8 mouse cellular contexts compared by ENCODE assay signal in genomic region chr15:79504707-79505452, GRCm38 (mm10). TPM values are rescaled to one million over a fixed set of nuclear protein-coding genes. Genes with fewer than 3 reads are reported as not detected.
DNase-seq lines count a peak whose midpoint lies in the region; ATAC-seq and TF ChIP-seq lines count a peak whose summit lies in the region.

Gene Kcnj4 (minus strand): TSS chr15:79505241.

- no peak for TF ChIP-seq CTCF in layer of hippocampus, adult 2 months (conservative IDR thresholded peaks at IDR 0.05)
- 0 out of 2 replicates have a peak, but pooled peaks have one; percentile 3 for TF ChIP-seq CTCF in intestine, postnatal 0 days (IDR thresholded peaks at IDR 0.05; ENCODE audit: low read depth)

- H3K27me3 ChIP-seq in embryonic facial prominence, embryonic 13.5 days, result peaks cover 100% of the 10 kb centered on the region
- peaks cover 76% of the 10 kb centered on the region for H3K27me3 ChIP-seq in intestine, postnatal 0 days (replicated peaks; ENCODE audit: control insufficient read depth, insufficient read depth, low read length)
- peaks cover 74% of the 10 kb centered on the region for H3K27me3 ChIP-seq in midbrain, embryonic 15.5 days (replicated peaks)

- H3K9ac ChIP-seq in embryonic facial prominence, embryonic 13.5 days, result peak within 1 kb of the TSS; percentile 68
- peak within 1 kb of the TSS; percentile 45; the same call in 1 of the 2 replicates for H3K9ac ChIP-seq in intestine, postnatal 0 days (ENCODE audit: low read depth, low read length)
- peak within 1 kb of the TSS; percentile 19 for H3K9ac ChIP-seq in midbrain, embryonic 15.5 days

- under 1% methylated on average over 60 of the region's 60 CpGs for WGBS in embryonic facial prominence, embryonic 13.5 days
- WGBS in intestine, postnatal 0 days, result 1% methylated on average over 50 of the region's 60 CpGs
- under 1% methylated on average over 60 of the region's 60 CpGs for WGBS in midbrain, embryonic 15.5 days

- peak within 1 kb of the TSS; percentile 68 for H3K4me3 ChIP-seq in layer of hippocampus, adult 2 months
- H3K4me3 ChIP-seq in embryonic facial prominence, embryonic 13.5 days, result peak within 1 kb of the TSS; percentile 55
- H3K4me3 ChIP-seq in intestine, postnatal 0 days (ENCODE audit: low read depth, low read length), result peak within 1 kb of the TSS; percentile 67
- peak within 1 kb of the TSS; percentile 57 for H3K4me3 ChIP-seq in midbrain, embryonic 15.5 days

- H3K9me3 ChIP-seq in embryonic facial prominence, embryonic 13.5 days, result no peaks in the 10 kb centered on the region
- no peaks in the 10 kb centered on the region for H3K9me3 ChIP-seq in intestine, postnatal 0 days (ENCODE audit: control insufficient read depth)
- H3K9me3 ChIP-seq in midbrain, embryonic 15.5 days, result no peaks in the 10 kb centered on the region

- peak within 1 kb of the TSS; percentile 99 for H3K4me2 ChIP-seq in embryonic facial prominence, embryonic 13.5 days
- peak within 1 kb of the TSS; percentile 99 for H3K4me2 ChIP-seq in intestine, postnatal 0 days (replicated peaks; ENCODE audit: low read depth)
- H3K4me2 ChIP-seq in midbrain, embryonic 15.5 days, result peak within 1 kb of the TSS; percentile 92

- ATAC-seq in embryonic facial prominence, embryonic 13.5 days (ENCODE audit: insufficient number of reproducible peaks, insufficient read depth, low FRiP score, low TSS enrichment, low read depth), result no peak
- no peak for ATAC-seq in intestine, postnatal 0 days
- peak; percentile 25; the same call in 1 of the 2 replicates for ATAC-seq in midbrain, embryonic 15.5 days (replicated peaks)

- DNase-seq in layer of hippocampus, adult 2 months (ENCODE audit: low spot score in 2 of 2), result no peak
- no peak for DNase-seq in layer of hippocampus, adult 9-11 months
- DNase-seq in gastrocnemius, adult 8-10 months (ENCODE audit: low spot score in 2 of 2), result no peak
- no peak for DNase-seq in retina, embryonic 14.5 days (ENCODE audit: low spot score)
- DNase-seq in gastrocnemius, postnatal 10 days, result no peak

- no peaks in the 10 kb centered on the region for H3K36me3 ChIP-seq in embryonic facial prominence, embryonic 13.5 days
- H3K36me3 ChIP-seq in intestine, postnatal 0 days (ENCODE audit: control insufficient read depth, insufficient read depth), result no peaks in the 10 kb centered on the region
- no peaks in the 10 kb centered on the region for H3K36me3 ChIP-seq in midbrain, embryonic 15.5 days (replicated peaks)

- H3K4me1 ChIP-seq in embryonic facial prominence, embryonic 13.5 days, result peaks cover 16% of the 10 kb centered on the region
- no peaks in the 10 kb centered on the region for H3K4me1 ChIP-seq in intestine, postnatal 0 days (replicated peaks; ENCODE audit: control insufficient read depth, insufficient read depth, low read length)
- peaks cover 18% of the 10 kb centered on the region for H3K4me1 ChIP-seq in midbrain, embryonic 15.5 days

- peak within 1 kb of the TSS; percentile 94 for H3K27ac ChIP-seq in layer of hippocampus, adult 2 months
- no peak within 1 kb of the TSS for H3K27ac ChIP-seq in embryonic facial prominence, embryonic 13.5 days
- no peak within 1 kb of the TSS for H3K27ac ChIP-seq in intestine, postnatal 0 days (ENCODE audit: low read depth, low read length)
- H3K27ac ChIP-seq in midbrain, embryonic 15.5 days, result no peak within 1 kb of the TSS

RNA-seq across cellular contexts. Expression of gene Kcnj4, which starts in this region (rescaled TPM):
- total RNA-seq in layer of hippocampus, adult 2 months (2021), result 10 to 100 TPM; 85.5 to 88.6 TPM
- not detected in 2 replicates for polyA plus RNA-seq in embryonic facial prominence, embryonic 13.5 days (2015; fragmentation: Nextera tagmentation; extraction: Ambion mirVana)
- not detected in 2 replicates for polyA plus RNA-seq in intestine, postnatal 0 days (2015; fragmentation: Nextera tagmentation; extraction: Ambion mirVana)
- 0.10 TPM in 1 of 2 replicates, not detected in the other for polyA plus RNA-seq in midbrain, embryonic 15.5 days (2015; fragmentation: Nextera tagmentation; extraction: Ambion mirVana)
- under 1 TPM in 1 of 4 experiments, not detected in 3; 0.19 TPM for total RNA-seq in gastrocnemius, adult 8-10 months (2022)
- total RNA-seq in gastrocnemius, postnatal 10 days (2021), result under 1 TPM; 0.26 to 0.27 TPM

Comparison
In these comparisons a context has a peak if more than half of its experiments do, and no peak if none do; other contexts are left out.
1. RNA of gene Kcnj4 (total RNA-seq): 85.5 to 88.6 TPM in layer of hippocampus, adult 2 months; 0.26 to 0.27 TPM in gastrocnemius, postnatal 10 days and 0.19 TPM in gastrocnemius, adult 8-10 months; every median in the first group is over 10 times any median in the second.
2. Peak in ATAC-seq, H3K4me3 ChIP-seq, H3K9ac ChIP-seq and H3K4me2 ChIP-seq in midbrain, embryonic 15.5 days; RNA of the gene not detected or under 1 TPM.
3. Peak in every context shown above with its lines, with median percentiles within 50 percentile points of each other: H3K4me3 ChIP-seq, H3K4me2 ChIP-seq and H3K9ac ChIP-seq.